Mouse (Mus musculus): ENCODE results near the gene Olfr549. TPM values are rescaled to one million over a fixed set of nuclear protein-coding genes. Genes with fewer than 3 reads are reported as not detected.

Gene Olfr549
- polyA plus RNA-seq, 1 experiment, result not detected

GRCm38 (mm10) chr7:102573174-102573830 is 23.6 kb downstream of the Olfr549 start:
- no peak overlapping the region for H3K4me3 ChIP-seq (ENCODE audit: insufficient read depth, low read length)
- H3K4me1 ChIP-seq (ENCODE audit: control insufficient read depth, insufficient read depth, low read length), result no peaks in the 10 kb centered on the region
- TF ChIP-seq POLR2A (IDR thresholded peaks at IDR 0.05; ENCODE audit: low read depth, low read length), result no peak
- no peak for TF ChIP-seq CTCF (IDR thresholded peaks at IDR 0.05; ENCODE audit: borderline replicate concordance, insufficient read depth, low read length)
- no peak overlapping the region for H3K27ac ChIP-seq (ENCODE audit: insufficient read depth, low read length)

- Histone ChIP-seq H3K27ac (ENCODE audit: insufficient read depth, low read length) (no peak overlapping the region), H3K4me1 (ENCODE audit: control insufficient read depth, insufficient read depth, low read length) (no peaks in the 10 kb centered on the region), H3K4me3 (ENCODE audit: insufficient read depth, low read length) (no peak overlapping the region)
- no peak for TF ChIP-seq POLR2A (IDR thresholded peaks at IDR 0.05; ENCODE audit: low read depth, low read length)
- TF ChIP-seq CTCF (IDR thresholded peaks at IDR 0.05; ENCODE audit: borderline replicate concordance, insufficient read depth, low read length), result no peak
These were observed 26.3 kb downstream of the Olfr549 start for GRCm38 (mm10) chr7:102575998-102576397.

DNA sequence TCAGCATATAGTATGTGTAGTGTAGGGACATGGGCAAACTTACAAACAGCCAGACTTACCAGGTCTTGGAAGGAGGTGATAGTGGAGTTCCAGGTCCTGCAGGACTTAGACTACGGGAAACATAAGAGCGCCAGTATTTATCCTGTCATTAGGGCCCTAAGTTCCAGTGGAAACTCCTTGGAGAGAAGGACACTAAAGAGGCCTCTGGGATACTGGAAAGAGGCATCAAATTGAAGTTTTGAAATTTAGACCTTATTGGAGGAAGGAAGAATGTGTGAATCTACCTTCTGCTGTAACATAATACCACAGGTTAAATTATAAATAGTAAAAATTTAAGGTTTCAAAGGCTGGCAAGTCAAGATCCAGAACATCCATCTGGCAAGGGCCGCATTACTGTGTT is 42.1 kb downstream of the Olfr549 start, which contains the start of gene Olfr551:
Gene Olfr551 (minus strand): TSS at position 101 of the 400 bp plus-strand sequence.
- no peak for TF ChIP-seq CTCF (IDR thresholded peaks at IDR 0.05; ENCODE audit: borderline replicate concordance, insufficient read depth, low read length)
- no peaks in the 10 kb centered on the region for H3K4me1 ChIP-seq (ENCODE audit: control insufficient read depth, insufficient read depth, low read length)
- H3K4me3 ChIP-seq (ENCODE audit: insufficient read depth, low read length), result no peak within 1 kb of the TSS
- H3K27ac ChIP-seq (ENCODE audit: insufficient read depth, low read length), result no peak within 1 kb of the TSS

GRCm38 (mm10) chr7:102597378-102598031 is 47.8 kb downstream of the Olfr549 start, which contains the start of gene Olfr552:
Gene Olfr552 (plus strand): TSS chr7:102597770.
- TF ChIP-seq CTCF (IDR thresholded peaks at IDR 0.05; ENCODE audit: borderline replicate concordance, insufficient read depth, low read length) (no peak), POLR2A (IDR thresholded peaks at IDR 0.05; ENCODE audit: low read depth, low read length) (no peak)
- H3K4me1 ChIP-seq (ENCODE audit: control insufficient read depth, insufficient read depth, low read length), result no peaks in the 10 kb centered on the region
- H3K4me3 ChIP-seq (ENCODE audit: insufficient read depth, low read length), result no peak within 1 kb of the TSS
- H3K27ac ChIP-seq (ENCODE audit: insufficient read depth, low read length), result no peak within 1 kb of the TSS

Other genes starting within 250 kb of the Olfr549 start
- 167 and 222 TPM in 2 replicates for gene Rrm1, start 108.2 kb upstream of the Olfr549 start, polyA plus RNA-seq (2011; ENCODE audit: insufficient read length, low read depth, missing spikeins)
- gene Olfr543, start 68.2 kb upstream of the Olfr549 start, polyA plus RNA-seq (2011; ENCODE audit: insufficient read length, low read depth, missing spikeins), result not detected in 2 replicates
- not detected in 2 replicates for gene Olfr544, start 61.6 kb upstream of the Olfr549 start, polyA plus RNA-seq (2011; ENCODE audit: insufficient read length, low read depth, missing spikeins)
- not detected in 2 replicates for gene Olfr545, start 50.3 kb upstream of the Olfr549 start, polyA plus RNA-seq (2011; ENCODE audit: insufficient read length, low read depth, missing spikeins)
- not detected in 2 replicates for gene Olfr547, start 15.1 kb upstream of the Olfr549 start, polyA plus RNA-seq (2011; ENCODE audit: insufficient read length, low read depth, missing spikeins)
- gene Olfr548-ps1, start 9.0 kb upstream of the Olfr549 start, polyA plus RNA-seq (2011; ENCODE audit: insufficient read length, low read depth, missing spikeins), result not detected in 2 replicates
- gene Trim21, start 15.6 kb downstream of the Olfr549 start, polyA plus RNA-seq (2011; ENCODE audit: insufficient read length, low read depth, missing spikeins), result 8.4 and 8.8 TPM in 2 replicates
- not detected in 2 replicates for gene Olfr550, start 21.6 kb downstream of the Olfr549 start, polyA plus RNA-seq (2011; ENCODE audit: insufficient read length, low read depth, missing spikeins)
- gene Olfr551, start 42.0 kb downstream of the Olfr549 start, polyA plus RNA-seq (2011; ENCODE audit: insufficient read length, low read depth, missing spikeins), result not detected in 2 replicates
- not detected in 2 replicates for gene Olfr552, start 47.9 kb downstream of the Olfr549 start, polyA plus RNA-seq (2011; ENCODE audit: insufficient read length, low read depth, missing spikeins)
- gene Olfr553, start 68.3 kb downstream of the Olfr549 start, polyA plus RNA-seq (2011; ENCODE audit: insufficient read length, low read depth, missing spikeins), result not detected in 2 replicates
- gene Olfr554, start 88.6 kb downstream of the Olfr549 start, polyA plus RNA-seq (2011; ENCODE audit: insufficient read length, low read depth, missing spikeins), result not detected in 2 replicates
- not detected in 2 replicates for gene Olfr555, start 109.0 kb downstream of the Olfr549 start, polyA plus RNA-seq (2011; ENCODE audit: insufficient read length, low read depth, missing spikeins)
- gene Olfr556, start 115.0 kb downstream of the Olfr549 start, polyA plus RNA-seq (2011; ENCODE audit: insufficient read length, low read depth, missing spikeins), result not detected in 2 replicates
- gene Trim68, start 137.5 kb downstream of the Olfr549 start, polyA plus RNA-seq (2011; ENCODE audit: insufficient read length, low read depth, missing spikeins), result 10.0 and 10.6 TPM in 2 replicates
- gene Olfr557, start 146.0 kb downstream of the Olfr549 start, polyA plus RNA-seq (2011; ENCODE audit: insufficient read length, low read depth, missing spikeins), result not detected in 2 replicates
- not detected in 2 replicates for gene Olfr558, start 152.3 kb downstream of the Olfr549 start, polyA plus RNA-seq (2011; ENCODE audit: insufficient read length, low read depth, missing spikeins)
- not detected in 2 replicates for gene Olfr33, start 169.2 kb downstream of the Olfr549 start, polyA plus RNA-seq (2011; ENCODE audit: insufficient read length, low read depth, missing spikeins)
- gene Olfr559, start 177.6 kb downstream of the Olfr549 start, polyA plus RNA-seq (2011; ENCODE audit: insufficient read length, low read depth, missing spikeins), result not detected in 2 replicates
- not detected in 2 replicates for gene Olfr560, start 209.5 kb downstream of the Olfr549 start, polyA plus RNA-seq (2011; ENCODE audit: insufficient read length, low read depth, missing spikeins)
- gene Olfr78, start 209.6 kb downstream of the Olfr549 start, polyA plus RNA-seq (2011; ENCODE audit: insufficient read length, low read depth, missing spikeins), result not detected in 2 replicates
- gene Olfr561, start 221.4 kb downstream of the Olfr549 start, polyA plus RNA-seq (2011; ENCODE audit: insufficient read length, low read depth, missing spikeins), result not detected in 2 replicates